Mouse (Mus musculus) heart, adult 2 months (tissue): ENCODE measurements around the gene Tnrc6b.

Experiments used
- CTCF ChIP-seq: fragments of 200-600 bp; IDR thresholded peaks from 2 replicates; pipeline ENCODE4 v1.8.1; 2022; ENCODE audit warnings: antibody characterized with exemption, mild to moderate bottlenecking, moderate library complexity
- POLR2A ChIP-seq: fragments of 200-500 bp; IDR thresholded peaks from 2 replicates; pipeline ENCODE4 v1.6.1; 2011; ENCODE audit warnings: mild to moderate bottlenecking, low read depth, low read length, control low read depth; ENCODE audit not compliant: insufficient read depth

DNA sequence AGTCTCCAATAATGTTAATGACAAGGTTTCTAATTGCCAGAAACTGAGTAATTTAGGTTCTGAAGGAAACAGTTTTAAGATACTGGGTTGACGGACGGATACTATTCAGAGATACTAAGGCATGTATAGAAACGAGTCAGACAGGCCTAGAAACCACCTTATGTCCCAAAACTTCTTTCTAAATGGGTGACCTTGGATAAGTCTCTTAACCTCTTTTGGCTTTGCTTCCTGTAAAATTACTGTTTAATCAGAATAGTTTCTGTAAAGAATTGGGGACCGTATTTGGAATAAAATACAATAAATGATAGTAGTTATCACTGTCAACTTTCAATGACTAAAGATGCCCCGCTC, 881 bp upstream of the Tnrc6b start:
- TF ChIP-seq POLR2A (no peak), CTCF (no peak)
